ENCODE assay signal across 9 mouse cellular contexts in genomic region chr17:34152923-34153322, GRCm38 (mm10). TPM values are rescaled to one million over a fixed set of nuclear protein-coding genes. Genes with fewer than 3 reads are reported as not detected.
DNase-seq lines count a peak whose midpoint lies in the region; ATAC-seq and TF ChIP-seq lines count a peak whose summit lies in the region.
"Had no signal": no experiment of that assay in that cellular context is flagged by ENCODE, and none has a peak within 500 bp of the region (broad histone marks: within the 10 kb centered on the region; RNA-seq: fewer than 3 reads in every experiment).

H2-DMb1 (plus strand) TSS chr17:34153072.

- no peaks in the 10 kb centered on the region for H3K9me3 ChIP-seq in lung, embryonic 16.5 days (ENCODE audit: control insufficient read depth, low read length)
- H3K9me3 ChIP-seq: liver, embryonic 15.5 days had no signal

- WGBS in lung, embryonic 16.5 days = 47% methylated on average over 4 of the region's 4 CpGs

- peak; percentile 71 for ATAC-seq in lung, embryonic 16.5 days (ENCODE audit: low read depth)
- no peak for ATAC-seq in erythroblast, adult 5-6 weeks (replicated peaks; ENCODE audit: low FRiP score, poor library complexity, severe bottlenecking)

- H3K9ac ChIP-seq in lung, embryonic 16.5 days (ENCODE audit: low read length) = no peak within 1 kb of the TSS
- H3K9ac ChIP-seq: liver, embryonic 15.5 days had no signal

- no peaks in the 10 kb centered on the region for H3K27me3 ChIP-seq in lung, embryonic 16.5 days (ENCODE audit: control insufficient read depth, insufficient read depth, low read depth, low read length)
- H3K27me3 ChIP-seq: liver, embryonic 15.5 days had no signal

- peak within 1 kb of the TSS; percentile 17; the same call in 1 of the 2 replicates for H3K4me3 ChIP-seq in gastrocnemius, adult 2 months
- H3K4me3 ChIP-seq in lung, embryonic 16.5 days (ENCODE audit: low read length) = no peak within 1 kb of the TSS
- H3K4me3 ChIP-seq: liver, embryonic 15.5 days had no signal

- TF ChIP-seq CTCF in gastrocnemius, adult 2 months (IDR thresholded peaks at IDR 0.05) = no peak

- H3K27ac ChIP-seq in gastrocnemius, adult 2 months = no peak within 1 kb of the TSS
- H3K27ac ChIP-seq in lung, embryonic 16.5 days (ENCODE audit: low read length) = no peak within 1 kb of the TSS
- H3K27ac ChIP-seq: liver, embryonic 15.5 days had no signal

- no peak for DNase-seq in gastrocnemius, adult 2 months
- DNase-seq in gastrocnemius, postnatal 25 days = no peak
- DNase-seq in thymus, postnatal 25 days = peak; percentile 39
- no peak for DNase-seq in thymus, adult 18-20 months
- DNase-seq in heart, postnatal 10 days = peak; percentile 56 to 73
- no peak for DNase-seq in cerebellum, adult 8-10 months

- intact Hi-C loops in gastrocnemius, adult 2 months (cut with DNase I) = no loop called here
- intact Hi-C loops in heart, postnatal 10 days (cut with DNase I) = no loop called here

- H3K4me1 ChIP-seq in lung, embryonic 16.5 days (replicated peaks; ENCODE audit: control insufficient read depth, insufficient read depth, low read length) = no peaks in the 10 kb centered on the region
- H3K4me1 ChIP-seq: liver, embryonic 15.5 days had no signal

- no peaks in the 10 kb centered on the region for H3K36me3 ChIP-seq in lung, embryonic 16.5 days (ENCODE audit: control insufficient read depth, insufficient read depth, low read length)
- H3K36me3 ChIP-seq: liver, embryonic 15.5 days had no signal

- 0 out of 2 replicates have a peak within 1 kb of the TSS, but pooled peaks have one; percentile 18 for H3K4me2 ChIP-seq in lung, embryonic 16.5 days (ENCODE audit: low read depth, low read length)
- H3K4me2 ChIP-seq: liver, embryonic 15.5 days had no signal

RNA-seq across cellular contexts. Expression of gene H2-DMb1, which starts in this region (rescaled TPM):
- under 1 TPM; 0.38 to 0.61 TPM for total RNA-seq in gastrocnemius, adult 2 months (2021)
- 1 to 10 TPM in 1 of 2 experiments, under 1 TPM in 1; 0.43 to 1.2 TPM for total RNA-seq in gastrocnemius, postnatal 25 days (2021)
- under 1 TPM; 0.72 to 0.89 TPM for total RNA-seq in heart, postnatal 10 days (2021)
- polyA plus RNA-seq in lung, embryonic 16.5 days (2015; fragmentation: Nextera tagmentation; extraction: Ambion mirVana) = 3.7 and 6.2 TPM in 2 replicates
- 6.1 and 9.6 TPM in 2 replicates for total RNA-seq in erythroblast, adult 5-6 weeks (2015; ENCODE audit: low replicate concordance)
- 7.1 and 15.8 TPM in 2 replicates for total RNA-seq in erythroblast, adult 5-6 weeks (2017; ENCODE audit: low replicate concordance)

Comparison
In these comparisons a context has a peak if more than half of its experiments do, and no peak if none do; other contexts are left out.
1. Peak in DNase-seq in heart, postnatal 10 days; RNA of the gene not detected or under 1 TPM.